Mouse (Mus musculus) spleen, postnatal 36 days (tissue): ENCODE results near the gene Thsd7b.
A peak's percentile ranks its signal among the peaks of the same experiment; 100 is the strongest.
"Not testable (repeated sequence)": the region's sequence is repeated elsewhere in the genome, so short reads cannot be mapped to it uniquely, and the experiment has no call there.

Experiments used
- DNase-seq, 2 experiments: peaks; one replicate each; pipeline ENCODE4 v3.0.0; 2022; ENCODE audit warnings: low spot score in 2 of 2, mixed read lengths in 1 of 2

The Thsd7b gene

DNA sequence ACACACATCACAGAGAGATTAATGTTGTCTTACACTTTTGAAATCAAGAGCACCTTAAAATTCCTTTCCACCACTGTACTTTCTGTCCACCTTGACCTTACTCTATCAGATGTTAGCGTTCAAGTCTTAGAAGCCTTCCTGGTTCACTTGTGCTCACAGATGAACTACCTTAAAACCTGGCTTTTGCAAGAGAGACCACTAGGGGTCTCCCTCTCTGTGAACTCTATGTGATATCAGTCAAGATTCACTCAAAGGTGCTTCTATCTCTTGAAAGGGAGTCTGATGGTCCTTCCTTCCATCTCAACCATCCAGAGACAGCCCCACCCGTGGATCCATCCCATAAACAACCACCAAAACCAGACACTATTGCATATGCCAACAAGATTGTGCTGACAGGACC lies 570.3 kb downstream of the Thsd7b start:
- no peak for DNase-seq

DNA sequence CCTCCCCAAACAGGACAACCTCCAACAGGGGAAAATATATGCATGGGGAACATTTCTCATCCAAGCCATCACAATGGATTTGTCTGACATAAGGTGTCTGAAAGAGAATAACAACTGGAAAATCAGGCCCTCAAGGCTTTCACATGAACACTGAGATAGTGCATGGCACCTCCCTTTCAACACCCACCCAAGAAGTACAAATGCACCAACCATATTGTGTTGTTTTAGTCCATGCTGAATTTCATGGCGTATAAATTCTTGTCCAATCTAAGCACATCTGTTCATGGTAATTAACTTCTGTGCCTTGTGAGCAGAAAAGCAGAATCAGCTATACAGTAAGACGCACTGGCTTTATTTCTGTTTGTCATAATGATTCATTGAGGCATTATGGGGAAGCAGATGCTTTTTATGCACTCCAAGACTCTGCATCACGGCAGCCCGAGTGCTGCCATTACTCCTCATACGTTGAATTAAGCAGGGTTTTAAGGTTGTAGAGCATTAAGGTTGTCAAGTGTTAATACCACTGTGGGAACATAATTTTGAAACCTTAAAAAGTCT lies 577.0 kb downstream of the Thsd7b start:
- no peak for DNase-seq

DNA sequence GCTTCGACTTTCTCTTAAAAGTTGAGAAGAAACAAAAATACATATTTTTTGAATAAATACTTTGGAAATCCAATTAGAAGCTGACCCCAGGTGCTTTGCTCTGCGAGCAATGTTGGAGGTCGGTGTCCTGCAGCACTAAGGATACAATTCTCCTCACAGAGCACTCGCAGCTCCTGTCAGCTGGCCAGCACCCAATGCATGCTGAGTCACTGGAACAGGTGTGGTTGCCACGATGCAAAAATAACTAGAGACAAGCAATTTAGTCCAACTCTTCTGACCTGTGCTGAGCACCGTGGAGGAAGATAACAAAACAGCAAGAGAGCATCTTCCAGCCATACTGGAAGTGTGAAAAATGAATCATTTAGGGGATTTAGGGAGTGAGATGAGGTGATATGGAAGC lies 594.6 kb downstream of the Thsd7b start:
- no peak for DNase-seq

DNA sequence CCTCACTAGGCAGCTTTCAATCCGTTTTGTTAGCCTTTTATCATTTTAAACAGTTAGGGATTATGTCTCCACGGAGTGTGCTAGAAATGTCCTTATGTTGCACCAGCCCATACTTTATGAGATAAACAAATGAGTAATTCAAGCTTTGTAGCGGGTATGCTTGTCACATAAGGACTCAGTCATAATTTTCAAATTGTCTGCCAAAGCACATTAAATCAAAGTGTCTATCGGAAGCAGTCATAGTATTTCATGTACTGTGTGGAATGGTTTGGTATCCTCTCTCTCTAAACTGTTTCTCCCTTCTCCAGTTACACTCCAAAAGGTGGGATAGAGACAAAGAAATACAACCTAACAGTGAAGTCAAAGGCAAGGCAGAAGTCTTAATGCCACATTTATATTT lies 601.3 kb downstream of the Thsd7b start:
- DNase-seq: no peak

DNA sequence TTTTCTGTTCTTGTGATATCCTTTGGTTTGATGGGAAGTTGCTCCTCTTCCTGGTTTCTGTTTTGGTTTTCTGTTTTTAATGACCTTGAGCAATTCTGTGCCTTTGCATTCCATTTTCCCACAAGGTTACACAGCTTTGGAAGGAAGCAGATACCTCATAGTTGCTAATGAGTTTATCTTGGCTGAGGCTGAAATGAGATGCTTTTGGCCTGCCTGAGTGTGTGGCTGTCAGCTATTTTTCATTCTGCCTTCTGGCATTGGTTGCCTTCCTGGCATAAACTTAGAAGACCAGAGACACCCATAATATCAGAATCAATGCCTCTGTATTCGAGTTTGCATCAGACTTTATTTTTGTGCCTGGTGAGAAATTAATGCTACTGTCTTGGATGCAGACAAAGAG lies 614.8 kb downstream of the Thsd7b start:
- no peak for DNase-seq

DNA sequence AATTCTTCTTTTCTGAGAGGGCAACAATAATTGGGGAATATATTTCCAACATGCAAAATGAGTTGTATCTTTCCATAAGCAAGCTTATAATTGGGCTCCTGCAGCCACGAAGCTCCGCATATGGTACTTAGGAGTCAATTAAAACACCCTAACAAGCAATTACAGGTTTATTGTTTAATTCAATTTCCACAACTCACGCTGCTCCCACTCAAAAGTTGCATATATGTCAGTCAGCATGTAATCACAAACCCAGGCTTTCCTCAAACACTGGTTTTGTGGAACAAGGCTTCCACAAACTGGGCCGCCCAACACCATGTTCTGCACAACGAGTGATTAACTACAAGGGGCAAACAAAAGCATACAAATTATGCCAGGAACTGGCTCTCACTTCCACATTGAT lies 625.0 kb downstream of the Thsd7b start:
- DNase-seq: no peak

DNA sequence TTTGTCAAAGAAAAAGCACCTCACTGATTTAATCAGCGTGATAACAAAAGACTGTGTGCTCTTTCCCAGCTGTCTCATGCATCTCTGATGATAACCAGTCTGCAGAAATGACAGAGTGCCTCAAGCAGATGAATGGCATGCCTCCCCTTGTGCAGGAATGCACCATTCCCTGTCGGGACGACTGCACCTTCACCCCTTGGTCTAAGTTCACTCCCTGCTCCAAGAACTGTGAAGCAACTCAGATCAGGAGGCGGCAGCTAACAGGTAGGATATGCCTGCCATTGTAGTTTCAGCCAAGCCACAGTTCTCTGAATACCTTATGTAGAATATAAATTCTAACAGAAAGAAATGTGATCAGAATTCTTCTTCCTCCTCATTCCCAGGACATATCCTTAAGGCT lies 642.4 kb downstream of the Thsd7b start:
- no peak for DNase-seq

DNA sequence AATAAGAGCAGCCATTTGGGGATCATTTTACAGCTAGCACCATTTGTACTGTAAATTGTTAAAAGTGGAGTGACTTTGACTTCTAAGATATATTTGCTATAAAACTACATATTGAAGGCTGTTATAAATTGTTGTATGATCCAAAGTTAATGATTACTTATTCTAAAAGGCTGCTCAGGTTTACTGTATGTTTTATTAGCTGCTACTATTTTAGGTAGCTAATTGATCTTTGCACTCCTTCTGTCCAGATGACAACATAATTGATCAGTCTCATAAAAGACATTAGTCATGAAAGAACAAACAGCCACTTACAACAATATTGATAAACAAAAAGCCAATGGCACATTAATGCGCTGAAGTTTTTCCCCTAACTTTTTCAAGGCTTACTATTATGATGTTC lies 644.5 kb downstream of the Thsd7b start:
- no peak for DNase-seq

DNA sequence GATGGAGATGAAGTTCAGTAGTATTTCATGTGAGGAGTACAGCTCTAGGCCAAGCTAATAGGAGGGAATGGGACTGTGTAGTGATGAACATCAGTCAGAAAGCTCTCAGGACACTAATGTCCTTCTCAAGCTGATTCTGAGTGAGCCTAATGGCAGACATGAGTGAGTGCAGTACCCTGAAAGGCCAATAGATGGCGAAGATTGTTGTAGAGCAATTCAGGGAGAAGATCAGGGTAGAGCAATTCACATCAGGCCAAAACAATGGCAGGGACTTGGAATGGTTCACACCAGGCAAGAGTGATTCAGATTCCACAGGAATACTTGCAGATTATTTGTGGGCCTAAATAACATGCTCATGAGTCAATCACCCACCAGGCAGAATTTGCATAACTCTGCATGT lies 646.3 kb downstream of the Thsd7b start:
- peak in 1 of 2 experiments; percentile 2 for DNase-seq

DNA sequence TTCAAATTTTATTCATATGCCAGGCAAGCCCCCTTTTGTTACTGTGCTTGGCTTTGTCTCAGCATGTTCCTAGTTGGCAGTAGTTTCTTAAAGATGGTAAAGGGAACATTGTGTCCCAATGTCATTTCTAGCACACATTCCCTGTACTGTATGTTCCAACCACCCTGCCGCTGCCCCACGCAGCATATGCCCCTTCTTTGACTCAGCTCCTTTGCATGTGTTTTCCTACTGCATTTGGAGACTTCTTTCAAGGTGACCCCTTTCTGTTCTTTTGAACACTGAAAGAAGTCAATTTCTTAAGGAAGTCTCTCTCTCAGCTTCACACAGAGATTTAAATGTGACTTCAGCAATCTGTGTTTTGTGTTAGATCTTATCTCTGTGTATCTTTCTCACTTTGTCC lies 657.9 kb downstream of the Thsd7b start:
- DNase-seq: no peak

DNA sequence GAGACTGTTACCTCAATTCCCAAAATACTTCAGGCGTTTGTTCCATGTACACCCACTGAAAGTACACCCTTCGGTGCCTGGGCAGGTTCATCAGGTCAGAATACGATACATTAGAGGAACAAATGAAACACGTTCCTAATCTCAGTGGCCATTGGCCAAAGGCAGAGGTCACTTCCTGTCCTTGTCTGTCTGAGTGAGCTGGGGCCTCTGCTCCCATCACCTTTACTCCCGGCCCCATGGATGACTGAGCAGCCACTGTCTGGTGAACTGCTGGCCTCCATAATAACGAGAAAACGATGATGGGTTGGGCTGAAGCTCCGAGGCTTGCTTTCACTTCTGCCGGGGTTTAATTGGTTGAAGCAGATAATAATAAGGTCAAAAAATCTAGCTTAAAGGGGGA lies 670.0 kb downstream of the Thsd7b start:
- DNase-seq: no peak

DNA sequence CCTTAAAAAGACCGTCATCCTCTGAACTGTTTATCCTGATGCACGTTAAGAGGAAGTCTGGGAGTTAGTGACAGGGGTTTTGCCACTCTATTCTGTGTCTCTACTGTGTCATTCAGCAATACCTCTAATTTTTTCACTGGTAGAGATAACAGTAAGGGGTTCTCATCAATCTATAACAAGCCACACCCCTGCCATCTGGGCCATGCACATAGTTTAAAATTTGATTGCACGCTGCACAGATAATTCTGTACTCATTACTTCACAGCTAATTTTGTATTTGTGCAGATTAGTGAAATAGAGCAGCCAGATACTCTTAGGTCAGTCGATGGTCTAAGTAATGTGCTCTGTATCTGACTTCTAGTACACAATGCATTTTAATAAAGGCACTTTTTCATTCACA lies 673.9 kb downstream of the Thsd7b start:
- DNase-seq: no peak

DNA sequence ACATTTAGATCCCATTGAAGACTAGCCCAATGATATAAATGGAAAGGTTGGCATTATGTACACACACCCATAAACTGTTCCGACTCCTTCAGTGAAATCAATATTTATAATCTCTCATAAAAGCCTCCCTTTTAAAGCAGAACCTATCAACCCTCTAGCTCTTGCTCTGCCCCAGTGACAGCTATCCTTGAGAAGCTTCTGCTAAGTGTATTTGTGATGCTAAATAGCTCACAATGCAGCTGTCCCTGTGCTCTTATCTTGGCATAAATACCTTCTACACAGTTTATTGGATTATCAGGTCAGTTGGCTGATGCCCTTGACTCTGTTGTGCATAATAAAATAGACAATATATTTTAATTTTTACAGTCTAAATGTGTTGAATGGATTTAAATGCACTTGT lies 682.4 kb downstream of the Thsd7b start:
- DNase-seq: no peak

DNA sequence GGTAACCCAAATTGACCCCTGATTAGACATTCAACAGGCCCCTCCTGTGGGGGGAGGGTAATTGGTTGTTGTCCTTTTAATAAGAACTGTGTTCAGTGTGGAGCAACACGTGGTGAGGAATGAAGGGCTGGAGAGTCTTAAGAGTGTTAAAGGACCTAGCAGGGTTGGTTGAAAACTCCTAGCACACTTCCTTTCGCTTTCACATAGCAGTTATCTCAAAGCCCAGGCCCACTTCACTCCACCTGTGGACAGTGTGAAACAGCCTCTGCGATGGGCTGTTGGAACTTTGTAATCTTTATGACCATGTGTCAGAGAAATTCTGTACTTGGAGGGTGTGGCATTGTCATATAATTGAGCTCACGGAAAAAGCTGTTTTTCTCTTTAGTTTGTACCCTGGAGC lies 683.5 kb downstream of the Thsd7b start:
- peak; percentile 3 to 43 for DNase-seq

DNA sequence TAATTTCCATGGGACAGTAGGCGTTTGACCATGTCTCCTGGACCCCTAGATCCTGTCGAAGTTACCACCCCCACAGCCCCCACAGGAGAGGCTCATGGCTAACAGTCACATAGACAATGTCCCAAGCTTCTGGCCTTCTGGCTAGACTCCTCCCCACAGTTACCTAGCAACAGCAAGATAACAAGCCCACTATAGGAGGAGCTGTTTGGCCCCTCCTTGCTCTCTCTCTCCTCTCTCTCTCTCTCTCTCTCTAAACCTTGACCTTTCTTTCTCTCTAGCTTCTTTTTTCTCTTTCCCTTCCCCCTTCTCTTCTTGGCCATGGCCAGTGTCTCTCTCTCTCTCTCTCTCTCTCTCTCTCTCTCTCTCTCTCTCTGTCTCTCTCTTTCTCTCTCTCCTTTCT lies 686.2 kb downstream of the Thsd7b start:
- not testable (repeated sequence) for DNase-seq

DNA sequence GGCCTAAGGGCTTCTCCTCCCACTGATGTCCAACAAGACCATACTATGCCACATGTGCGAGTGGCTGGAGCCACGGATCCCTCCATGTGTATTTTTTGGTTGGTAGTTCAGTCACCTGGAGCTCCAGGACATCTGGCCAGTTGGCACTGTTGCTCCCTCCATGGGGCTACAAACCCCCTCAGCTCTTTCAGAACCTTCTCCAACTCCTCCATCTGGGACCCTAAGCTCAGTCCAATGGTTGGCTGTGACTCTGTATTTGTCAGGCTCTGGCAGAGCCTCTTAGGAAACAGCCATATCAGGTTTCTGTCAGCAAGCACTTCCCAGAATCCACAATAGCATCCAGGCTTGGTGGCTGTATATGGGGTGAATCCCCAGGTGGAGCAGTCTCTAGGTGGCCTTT lies 690.1 kb downstream of the Thsd7b start:
- DNase-seq: no peak

DNA sequence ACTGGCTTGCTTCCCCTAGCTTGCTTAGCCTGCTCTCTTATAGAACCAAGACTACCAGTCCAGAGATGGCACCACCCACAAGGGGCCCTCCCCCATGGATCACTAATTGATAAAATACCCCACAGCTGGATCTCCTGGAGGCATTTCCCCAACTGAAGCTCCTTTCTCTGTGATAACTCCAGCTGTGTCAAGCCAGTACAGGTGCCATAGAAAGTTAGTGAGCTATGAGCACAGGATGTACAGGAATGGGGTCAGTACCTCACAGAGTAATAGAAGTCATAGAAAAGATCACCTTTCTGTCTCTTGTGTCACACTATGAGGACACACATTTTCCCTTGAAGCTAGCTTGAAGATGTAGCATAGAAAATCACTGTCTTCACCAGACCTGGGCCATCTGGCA lies 716.1 kb downstream of the Thsd7b start:
- not testable (repeated sequence) for DNase-seq

DNA sequence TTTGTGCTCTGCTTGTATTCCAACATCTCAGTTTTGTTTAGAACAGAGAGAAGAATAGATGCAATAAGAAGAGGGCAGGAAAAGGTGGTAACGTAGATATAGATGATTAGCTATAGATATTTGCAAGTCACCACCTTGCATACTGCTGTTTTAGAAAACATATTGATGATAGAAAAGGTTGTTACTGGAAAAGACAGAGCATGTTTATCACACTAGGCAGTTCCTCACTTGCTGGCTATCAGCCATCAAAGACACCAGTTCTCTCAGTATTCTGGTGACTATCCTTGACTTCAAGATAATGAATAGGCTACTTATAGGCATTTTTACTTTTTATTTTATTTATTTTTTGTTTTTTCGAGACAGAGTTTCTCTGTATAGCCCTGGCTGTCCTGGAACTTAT lies 717.7 kb downstream of the Thsd7b start:
- DNase-seq: no peak

DNA sequence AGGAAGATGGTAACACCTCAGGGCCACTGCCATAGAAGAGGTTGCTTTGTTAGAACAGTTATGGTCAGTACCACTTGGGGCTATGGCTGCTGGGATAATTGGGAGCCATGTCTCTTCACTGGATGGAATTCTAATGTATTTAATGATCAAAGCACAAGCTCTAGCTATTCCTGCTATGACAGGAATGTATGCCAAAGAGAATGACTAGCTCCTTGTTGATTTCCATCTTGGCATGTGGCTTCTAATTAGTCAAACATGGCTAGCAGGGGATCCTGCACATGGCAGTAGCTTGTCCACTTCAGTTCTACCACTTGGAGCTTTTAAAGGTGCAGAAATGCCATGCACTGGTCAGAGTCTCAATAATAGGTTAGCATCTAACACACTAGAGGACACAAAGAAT lies 781.9 kb downstream of the Thsd7b start:
- DNase-seq: no peak

DNA sequence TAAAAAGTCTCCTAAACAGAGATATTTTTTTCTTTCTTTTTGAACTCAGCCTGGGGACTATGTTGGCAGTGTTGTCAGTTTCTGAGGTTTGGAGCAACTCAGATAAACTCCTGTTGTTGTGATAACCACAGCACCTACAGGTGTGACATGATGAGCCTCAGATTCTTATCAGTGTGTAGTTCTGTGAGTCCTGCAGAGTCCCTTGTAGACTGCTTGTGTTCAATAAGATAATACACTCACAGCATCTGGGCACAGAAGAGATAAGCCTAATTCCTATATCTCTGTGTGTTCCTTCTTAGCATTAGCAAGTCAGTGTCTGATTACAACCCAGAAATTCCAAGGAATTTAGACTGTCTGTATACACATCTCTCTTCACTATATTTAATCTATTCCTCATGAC lies 789.0 kb downstream of the Thsd7b start:
- DNase-seq: no peak

DNA sequence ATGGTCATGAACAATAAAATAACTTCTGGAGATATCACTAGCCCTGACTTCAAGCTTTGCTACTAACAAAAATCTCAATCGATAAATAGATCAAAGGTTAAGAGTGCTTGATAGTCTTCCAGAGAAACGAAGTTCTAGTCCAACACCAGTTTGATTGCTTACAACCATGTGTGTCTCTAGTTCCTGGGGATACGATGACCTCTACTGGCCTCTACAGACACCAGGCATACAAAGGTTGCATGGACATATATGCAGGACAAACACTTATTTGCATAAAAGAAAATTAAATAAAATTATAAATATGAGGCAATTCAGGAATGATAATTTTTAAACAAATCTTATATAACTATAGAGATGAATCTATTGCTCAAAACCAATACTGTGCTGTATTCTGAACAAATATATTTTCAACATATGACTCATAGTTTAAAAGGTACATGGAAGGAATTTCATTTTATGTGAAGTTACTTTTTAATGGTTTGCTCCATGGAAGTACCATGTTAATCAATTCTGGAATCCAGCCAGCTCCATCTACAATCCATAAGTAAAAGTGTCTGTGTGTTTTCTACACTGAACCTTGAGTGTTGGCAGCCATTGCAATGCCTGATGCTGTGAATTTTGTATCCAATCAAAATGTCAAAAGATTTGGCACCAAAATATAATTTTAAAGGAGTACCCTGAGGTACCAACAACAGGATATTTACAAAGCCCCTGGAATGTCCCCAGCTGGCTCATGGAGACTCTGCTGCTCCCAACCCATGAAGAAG lies 793.3 kb downstream of the Thsd7b start:
- no peak for DNase-seq

DNA sequence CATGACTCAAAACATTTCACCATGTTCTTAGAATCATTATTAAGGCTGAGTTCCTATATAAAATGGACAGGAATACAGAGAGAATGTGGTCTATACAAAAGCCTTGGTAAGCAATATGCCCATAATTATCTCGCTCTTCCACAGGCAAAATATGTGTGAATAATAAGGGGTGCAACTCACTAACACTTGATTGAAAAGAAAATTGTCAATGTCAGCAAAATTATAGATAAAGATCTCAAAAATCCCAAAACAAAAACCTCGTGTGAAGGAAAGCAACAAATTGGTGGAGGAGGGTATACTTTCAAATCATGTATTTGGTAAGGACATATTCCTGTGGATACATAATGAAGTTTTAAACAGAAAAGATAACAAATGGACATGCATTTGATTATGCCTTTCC lies 810.7 kb downstream of the Thsd7b start:
- DNase-seq: no peak

DNA sequence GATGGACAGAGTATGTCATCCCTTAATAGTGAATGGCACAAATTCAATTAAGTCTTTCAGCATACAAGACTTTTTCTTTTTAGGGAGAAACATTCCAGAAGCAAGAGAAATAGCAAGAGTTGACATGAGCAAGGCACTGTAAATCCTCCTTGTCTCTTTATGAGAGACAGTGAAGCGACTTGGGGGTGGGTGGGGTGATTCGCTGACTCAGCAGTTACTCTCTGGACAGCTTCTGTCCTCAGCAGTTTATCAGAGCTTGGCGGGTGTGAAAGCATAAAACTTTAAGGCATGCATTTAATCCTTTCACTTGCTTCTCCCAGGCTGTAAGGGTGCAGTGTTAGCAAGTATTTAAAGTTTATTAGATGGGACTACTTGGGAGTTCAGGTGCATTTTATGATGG lies 812.1 kb downstream of the Thsd7b start:
- DNase-seq: no peak

DNA sequence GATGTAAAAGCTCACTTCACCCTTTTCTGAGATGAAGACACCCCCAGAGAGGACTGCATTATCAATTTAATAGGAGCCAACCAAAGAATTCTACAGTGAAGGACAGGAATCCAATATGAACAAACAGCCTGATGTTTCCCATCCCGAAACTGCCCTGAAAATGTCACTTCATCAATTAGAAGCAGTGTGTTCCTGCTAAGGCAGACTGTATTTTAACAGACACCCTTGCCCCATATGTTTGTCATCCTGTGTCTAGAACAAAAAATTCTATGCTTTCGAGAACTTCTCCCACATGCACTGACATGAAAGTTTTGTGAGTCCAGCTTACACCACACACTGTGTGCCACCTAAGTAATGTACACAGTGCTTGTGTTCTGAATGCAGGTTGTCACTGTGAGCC lies 812.8 kb downstream of the Thsd7b start:
- DNase-seq: no peak
